Mouse (Mus musculus): ENCODE results near the gene Foxn2. TPM values are rescaled to one million over a fixed set of nuclear protein-coding genes. Genes with fewer than 3 reads are reported as not detected.

Foxn2 gene
- total RNA-seq, 2 experiments from 2014 or later: 8.8 to 13.4 TPM

GRCm38 (mm10) chr17:88530667-88531066 lies 90.2 kb downstream of the Foxn2 start:
- intact Hi-C loops (cut with DNase I): loop anchor here (2.0 kb wide), 1 partner anchor 110 kb away; no protein-coding TSS in a partner anchor
- DNase-seq: no peak

DNA sequence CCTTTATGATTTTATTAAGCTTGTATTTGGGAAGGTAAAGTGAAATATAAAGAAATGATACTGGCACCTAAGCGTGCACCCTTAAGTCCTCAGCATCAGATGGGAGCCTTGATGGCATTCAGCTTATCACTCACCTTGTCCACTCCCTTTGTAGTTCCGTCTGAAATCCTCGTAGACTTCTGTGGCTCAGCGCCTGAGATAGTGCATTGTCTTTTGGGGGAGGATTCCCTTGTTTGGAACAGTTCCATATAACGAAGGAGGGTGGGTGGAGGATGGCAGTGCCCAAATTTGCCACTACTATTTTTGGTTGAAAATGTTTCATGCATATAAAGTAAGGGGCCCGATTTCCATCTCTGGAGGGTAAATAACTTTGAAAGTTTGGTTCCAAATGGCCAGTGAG lies 90.7 kb downstream of the Foxn2 start:
- intact Hi-C loops (cut with DNase I): loop anchor here (2.0 kb wide), 1 partner anchor 110 kb away; no protein-coding TSS in a partner anchor
- DNase-seq: no peak

- DNase-seq: no peak
- intact Hi-C loops (cut with DNase I): no loop called here
These were observed 97.4 kb downstream of the Foxn2 start for GRCm38 (mm10) chr17:88537842-88538430.

Other genes starting within 250 kb of the Foxn2 start
- gene Ppp1r21, start 89.4 kb downstream of the Foxn2 start, total RNA-seq (2021): 1 to 10 TPM; 4.5 to 4.7 TPM
- 1 to 10 TPM; 6.0 to 6.1 TPM for gene Ston1, start 157.0 kb downstream of the Foxn2 start, total RNA-seq (2021)
- gene Gtf2a1l, start 227.9 kb downstream of the Foxn2 start, total RNA-seq (2021): not detected